Mouse (Mus musculus) bone marrow macrophage, adult 2 months (primary cell): ENCODE measurements around the gene Sspo.

Source experiments
- CTCF ChIP-seq: IDR thresholded peaks from 2 replicates; pipeline ENCODE4 v1.5.1; 2012; ENCODE audit warnings: low read depth, mild to moderate bottlenecking, low read length, moderate library complexity
- POLR2A ChIP-seq: IDR thresholded peaks from 2 replicates; pipeline ENCODE4 v1.6.1; 2012; ENCODE audit warnings: mild to moderate bottlenecking, low read depth, low read length, borderline replicate concordance

DNA sequence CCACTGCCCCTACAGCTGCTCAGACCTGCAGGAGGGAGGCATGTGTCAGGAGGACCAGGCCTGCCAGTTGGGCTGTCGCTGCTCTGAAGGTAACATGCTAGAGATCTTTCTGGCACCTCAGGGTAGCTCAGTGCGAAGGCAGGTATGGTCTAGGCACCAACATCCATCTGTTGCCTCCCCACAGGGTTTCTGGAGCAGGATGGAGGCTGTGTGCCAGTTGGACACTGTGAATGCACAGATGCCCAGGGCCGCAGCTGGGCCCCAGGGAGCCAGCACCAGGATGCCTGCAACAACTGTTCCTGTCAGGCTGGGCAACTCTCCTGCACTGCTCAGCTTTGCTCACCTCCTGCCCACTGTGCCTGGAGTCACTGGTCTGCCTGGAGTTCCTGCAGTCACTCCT is 41.7 kb downstream of the Sspo start:
- no peak for TF ChIP-seq CTCF
- TF ChIP-seq POLR2A = no peak
